Mouse (Mus musculus): Measurements from ENCODE around the gene Ift172. TPM values are rescaled to one million over a fixed set of nuclear protein-coding genes. Genes with fewer than 3 reads are reported as not detected.

Gene Ift172
- total and polyA plus RNA-seq, 2 experiments = 11.7 to 17.8 TPM

- H3K27ac ChIP-seq (replicated peaks; ENCODE audit: insufficient read depth, low read depth, low read length) = no peak overlapping the region
- H3K4me3 ChIP-seq (ENCODE audit: insufficient read depth, low read depth, low read length) = no peak overlapping the region
- DNase-seq (ENCODE audit: extremely low read depth, low read depth, low spot score) = no peak
- H3K79me2 ChIP-seq (ENCODE audit: control insufficient read depth, insufficient read depth, low read length) = peaks cover 11% of the 10 kb centered on the region
- WGBS = 97% methylated on average over 2 of the region's 2 CpGs
- no peak overlapping the region for H3K9ac ChIP-seq (ENCODE audit: low read depth, low read length)
- H3K27me3 ChIP-seq (ENCODE audit: control insufficient read depth, insufficient read depth, low read length) = no peaks in the 10 kb centered on the region
- TF ChIP-seq POLR2A (IDR thresholded peaks at IDR 0.05; ENCODE audit: extremely low read depth, insufficient read depth, low read length) (no peak), CTCF (IDR thresholded peaks at IDR 0.05; ENCODE audit: low read depth, low read length) (no peak)
- peaks cover 4% of the 10 kb centered on the region for H3K4me1 ChIP-seq (ENCODE audit: control insufficient read depth, insufficient read depth, low read length)
- peaks cover 37% of the 10 kb centered on the region for H3K36me3 ChIP-seq (ENCODE audit: control insufficient read depth, insufficient read depth, low read length)
Observed at GRCm38 (mm10) chr5:31203866-31204265, 87.0 kb downstream of the Ift172 start.

Other genes starting within 250 kb of the Ift172 start
- gene Atraid, start 242.8 kb downstream of the Ift172 start, total RNA-seq (2014; rRNA removed) = 172 and 185 TPM in 2 replicates
- gene Atraid, start 242.8 kb downstream of the Ift172 start, polyA plus RNA-seq (2012; rRNA removed) = 160 TPM in 2 replicates
- 6.1 and 6.7 TPM in 2 replicates for gene Slc5a6, start 242.2 kb downstream of the Ift172 start, total RNA-seq (2014; rRNA removed)
- 15.5 and 16.2 TPM in 2 replicates for gene Slc5a6, start 242.2 kb downstream of the Ift172 start, polyA plus RNA-seq (2012; rRNA removed)
- 10.7 and 11.8 TPM in 2 replicates for gene Cad, start 236.3 kb downstream of the Ift172 start, total RNA-seq (2014; rRNA removed)
- gene Cad, start 236.3 kb downstream of the Ift172 start, polyA plus RNA-seq (2012; rRNA removed) = 8.4 and 12.7 TPM in 2 replicates
- not detected in 2 replicates for gene Dnajc5g, start 184.8 kb downstream of the Ift172 start, total RNA-seq (2014; rRNA removed)
- not detected in 2 replicates for gene Dnajc5g, start 184.8 kb downstream of the Ift172 start, polyA plus RNA-seq (2012; rRNA removed)
- 0.37 and 0.60 TPM in 2 replicates for gene Slc30a3, start 182.9 kb downstream of the Ift172 start, total RNA-seq (2014; rRNA removed)
- 0.37 and 0.97 TPM in 2 replicates for gene Slc30a3, start 182.9 kb downstream of the Ift172 start, polyA plus RNA-seq (2012; rRNA removed)
- 0.28 TPM in 1 of 2 replicates, not detected in the other for gene Trim54, start 174.4 kb downstream of the Ift172 start, total RNA-seq (2014; rRNA removed)
- gene Trim54, start 174.4 kb downstream of the Ift172 start, polyA plus RNA-seq (2012; rRNA removed) = not detected in 2 replicates
- not detected in 2 replicates for gene Ucn, start 152.3 kb downstream of the Ift172 start, total RNA-seq (2014; rRNA removed)
- not detected in 2 replicates for gene Ucn, start 152.3 kb downstream of the Ift172 start, polyA plus RNA-seq (2012; rRNA removed)
- 49.0 and 58.8 TPM in 2 replicates for gene Mpv17, start 136.9 kb downstream of the Ift172 start, total RNA-seq (2014; rRNA removed)
- gene Mpv17, start 136.9 kb downstream of the Ift172 start, polyA plus RNA-seq (2012; rRNA removed) = 88.8 and 92.3 TPM in 2 replicates
- gene Gm29609, start 111.2 kb downstream of the Ift172 start, total RNA-seq (2014; rRNA removed) = 1.0 and 2.6 TPM in 2 replicates
- 2.3 and 2.8 TPM in 2 replicates for gene Gm29609, start 111.2 kb downstream of the Ift172 start, polyA plus RNA-seq (2012; rRNA removed)
- 10.9 and 17.5 TPM in 2 replicates for gene Gtf3c2, start 111.0 kb downstream of the Ift172 start, total RNA-seq (2014; rRNA removed)
- gene Gtf3c2, start 111.0 kb downstream of the Ift172 start, polyA plus RNA-seq (2012; rRNA removed) = 21.0 and 33.0 TPM in 2 replicates
- 13.3 and 13.7 TPM in 2 replicates for gene Snx17, start 97.9 kb downstream of the Ift172 start, total RNA-seq (2014; rRNA removed)
- 19.1 and 22.5 TPM in 2 replicates for gene Snx17, start 97.9 kb downstream of the Ift172 start, polyA plus RNA-seq (2012; rRNA removed)
- gene Eif2b4, start 97.7 kb downstream of the Ift172 start, total RNA-seq (2014; rRNA removed) = 18.5 and 18.7 TPM in 2 replicates
- 47.2 and 51.0 TPM in 2 replicates for gene Eif2b4, start 97.7 kb downstream of the Ift172 start, polyA plus RNA-seq (2012; rRNA removed)
- 3.1 and 4.2 TPM in 2 replicates for gene Zfp513, start 88.8 kb downstream of the Ift172 start, total RNA-seq (2014; rRNA removed)
- gene Zfp513, start 88.8 kb downstream of the Ift172 start, polyA plus RNA-seq (2012; rRNA removed) = 17.6 and 27.6 TPM in 2 replicates
- 19.7 and 23.5 TPM in 2 replicates for gene Ppm1g, start 70.4 kb downstream of the Ift172 start, total RNA-seq (2014; rRNA removed)
- 31.6 and 32.3 TPM in 2 replicates for gene Ppm1g, start 70.4 kb downstream of the Ift172 start, polyA plus RNA-seq (2012; rRNA removed)
- 43.8 and 51.5 TPM in 2 replicates for gene Nrbp1, start 50.3 kb downstream of the Ift172 start, total RNA-seq (2014; rRNA removed)
- gene Nrbp1, start 50.3 kb downstream of the Ift172 start, polyA plus RNA-seq (2012; rRNA removed) = 97.8 and 112 TPM in 2 replicates
- not detected in 2 replicates for gene Gm9970, start 49.9 kb downstream of the Ift172 start, total RNA-seq (2014; rRNA removed)
- gene Gm9970, start 49.9 kb downstream of the Ift172 start, polyA plus RNA-seq (2012; rRNA removed) = not detected in 2 replicates
- 1.7 and 2.1 TPM in 2 replicates for gene Krtcap3, start 39.4 kb downstream of the Ift172 start, total RNA-seq (2014; rRNA removed)
- 4.3 and 8.3 TPM in 2 replicates for gene Krtcap3, start 39.4 kb downstream of the Ift172 start, polyA plus RNA-seq (2012; rRNA removed)
- 30.6 and 34.8 TPM in 2 replicates for gene Fndc4, start 5.0 kb upstream of the Ift172 start, total RNA-seq (2014; rRNA removed)
- gene Fndc4, start 5.0 kb upstream of the Ift172 start, polyA plus RNA-seq (2012; rRNA removed) = 90.7 and 97.7 TPM in 2 replicates
- 113 and 114 TPM in 2 replicates for gene Gckr, start 6.3 kb upstream of the Ift172 start, total RNA-seq (2014; rRNA removed)
- gene Gckr, start 6.3 kb upstream of the Ift172 start, polyA plus RNA-seq (2012; rRNA removed) = 199 and 282 TPM in 2 replicates
- gene Zfp512, start 161.3 kb upstream of the Ift172 start, total RNA-seq (2014; rRNA removed) = 8.1 and 9.0 TPM in 2 replicates
- gene Zfp512, start 161.3 kb upstream of the Ift172 start, polyA plus RNA-seq (2012; rRNA removed) = 4.6 and 4.9 TPM in 2 replicates
- not detected in 2 replicates for gene 4930548H24Rik, start 194.6 kb upstream of the Ift172 start, total RNA-seq (2014; rRNA removed)
- not detected in 2 replicates for gene 4930548H24Rik, start 194.6 kb upstream of the Ift172 start, polyA plus RNA-seq (2012; rRNA removed)
- 8.5 and 9.5 TPM in 2 replicates for gene Gpn1, start 203.6 kb upstream of the Ift172 start, total RNA-seq (2014; rRNA removed)
- 13.2 and 19.0 TPM in 2 replicates for gene Gpn1, start 203.6 kb upstream of the Ift172 start, polyA plus RNA-seq (2012; rRNA removed)
- 12.6 and 13.2 TPM in 2 replicates for gene Slc4a1ap, start 235.9 kb upstream of the Ift172 start, total RNA-seq (2014; rRNA removed)
- 7.3 and 8.1 TPM in 2 replicates for gene Slc4a1ap, start 235.9 kb upstream of the Ift172 start, polyA plus RNA-seq (2012; rRNA removed)
- gene Supt7l, start 236.7 kb upstream of the Ift172 start, total RNA-seq (2014; rRNA removed) = 6.8 and 7.9 TPM in 2 replicates
- gene Supt7l, start 236.7 kb upstream of the Ift172 start, polyA plus RNA-seq (2012; rRNA removed) = 6.6 and 6.8 TPM in 2 replicates

Measured in liver, adult 2 months (tissue).